Mouse (Mus musculus) urinary bladder, adult 18-20 months (tissue): ENCODE data around the gene Nup214.

Experiments
- DNase-seq, 2 experiments: peaks; one replicate each; pipeline ENCODE4 v3.0.0; 2022; ENCODE audit warnings: low spot score in 2 of 2, mixed read lengths in 2 of 2

Gene Nup214

DNA sequence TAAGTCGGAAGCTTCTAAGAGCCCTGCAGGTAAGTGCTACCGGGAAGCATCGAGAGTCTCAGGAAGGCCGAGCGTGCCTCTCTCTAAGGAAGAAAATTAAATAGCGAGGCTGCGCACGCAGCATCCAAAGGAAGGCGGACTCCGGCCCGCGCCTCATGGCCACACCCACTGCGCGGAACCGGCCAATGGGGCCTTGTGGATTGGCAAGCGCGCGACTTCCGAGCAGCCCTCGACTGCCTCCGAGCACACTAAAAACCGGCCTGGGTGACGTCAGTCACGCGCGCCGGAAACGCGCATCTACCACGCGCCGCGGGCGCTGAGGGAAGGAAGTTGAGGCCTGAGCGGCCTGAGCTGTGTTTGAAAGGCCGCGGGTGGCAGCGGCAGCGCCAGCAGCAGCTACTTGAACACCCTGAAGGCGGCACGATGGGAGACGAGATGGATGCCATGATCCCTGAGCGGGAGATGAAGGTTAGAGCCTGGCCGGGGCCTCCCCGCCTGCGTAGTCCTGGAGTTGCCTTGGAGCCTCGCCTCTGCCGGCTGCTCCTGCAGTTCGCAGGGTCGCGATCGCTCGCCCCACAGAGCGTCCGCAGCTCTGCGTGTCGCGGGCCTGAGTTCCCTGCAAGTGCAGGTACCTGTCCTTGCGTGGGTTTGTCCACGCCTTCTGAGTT, at the start of gene Nup214:
Nup214 (plus strand) TSS at position 296 of the 668 bp plus-strand sequence.
- DNase-seq: peak; percentile 98 to 99

DNA sequence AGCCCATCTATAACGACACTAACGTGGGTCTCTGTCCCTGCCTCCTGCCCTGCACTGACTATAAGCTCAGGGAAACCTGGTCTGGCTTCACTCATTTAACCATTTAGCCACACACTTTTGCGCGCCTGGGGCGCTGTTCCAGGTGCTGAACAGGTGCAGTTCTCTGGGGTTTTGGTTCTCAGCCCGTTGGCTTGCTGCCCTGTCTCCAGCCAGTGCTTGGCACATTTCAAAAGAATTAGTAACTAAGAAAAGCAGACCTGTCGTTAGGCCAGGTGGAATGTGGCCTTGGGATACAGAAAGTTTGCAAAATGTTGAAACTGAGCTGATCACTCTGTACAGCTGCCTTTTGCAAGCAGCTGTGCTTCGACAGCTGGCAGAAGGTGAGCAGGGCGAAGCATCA, 49.4 kb upstream of the Nup214 start:
- no peak for DNase-seq

DNA sequence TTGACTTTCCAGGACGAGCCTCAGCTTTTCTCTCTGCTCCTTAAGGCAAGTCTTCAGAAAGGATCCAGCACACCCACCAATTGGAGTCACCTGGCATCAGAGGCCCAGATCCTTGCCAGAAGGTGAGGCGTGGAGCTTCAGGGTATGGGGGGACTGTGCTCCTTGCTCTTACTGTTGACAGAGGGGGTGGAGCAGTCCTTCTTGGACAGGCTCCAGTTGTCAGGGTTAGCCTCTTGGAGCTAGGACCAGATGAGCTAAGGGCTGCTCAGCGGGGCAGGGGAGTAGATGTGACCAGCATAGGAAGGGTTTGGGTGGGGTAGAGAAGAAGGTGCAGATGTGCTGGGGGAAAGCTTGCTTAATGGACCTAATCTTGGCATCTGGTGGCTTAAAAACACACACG, 48.3 kb upstream of the Nup214 start:
- no peak for DNase-seq

DNA sequence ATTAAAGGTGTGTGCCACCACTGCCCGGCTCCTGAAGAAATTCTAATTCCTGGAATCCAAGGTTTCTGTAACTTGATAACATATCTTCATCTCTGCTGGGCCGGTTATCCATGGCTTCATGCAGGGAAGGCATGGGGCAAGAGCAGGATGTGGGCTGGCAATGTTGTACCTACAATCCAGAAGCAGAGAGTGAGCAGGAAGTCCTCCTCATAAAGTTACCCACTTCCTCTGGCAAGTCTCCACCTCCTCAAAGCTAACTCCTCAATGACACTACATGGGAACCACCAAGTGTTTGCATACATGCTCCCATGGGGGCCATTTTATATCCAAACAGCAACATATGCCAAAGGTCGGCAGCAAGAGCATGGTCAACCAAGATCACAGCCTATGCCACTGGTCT, 44.6 kb upstream of the Nup214 start:
- DNase-seq: no peak

DNA sequence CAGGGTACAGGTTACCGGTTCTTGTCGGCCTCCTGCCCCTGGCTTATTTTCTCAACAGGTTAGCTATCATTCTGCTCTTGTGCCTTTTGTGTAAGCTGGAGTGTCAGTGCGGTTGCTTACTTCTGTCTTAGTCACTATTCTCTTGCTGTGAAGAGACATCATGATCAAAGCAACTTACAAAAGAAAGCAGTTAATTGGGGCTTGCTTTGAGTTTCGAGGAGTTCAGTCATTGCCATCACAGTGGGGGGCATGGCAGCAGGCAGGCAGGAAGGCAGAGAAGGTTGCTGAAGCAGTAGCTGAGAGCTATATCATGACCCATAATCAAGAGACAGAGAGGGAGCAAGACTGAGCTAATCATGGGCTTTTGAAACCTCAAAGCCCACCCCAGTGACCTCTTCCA, 39.7 kb upstream of the Nup214 start:
- no peak for DNase-seq

DNA sequence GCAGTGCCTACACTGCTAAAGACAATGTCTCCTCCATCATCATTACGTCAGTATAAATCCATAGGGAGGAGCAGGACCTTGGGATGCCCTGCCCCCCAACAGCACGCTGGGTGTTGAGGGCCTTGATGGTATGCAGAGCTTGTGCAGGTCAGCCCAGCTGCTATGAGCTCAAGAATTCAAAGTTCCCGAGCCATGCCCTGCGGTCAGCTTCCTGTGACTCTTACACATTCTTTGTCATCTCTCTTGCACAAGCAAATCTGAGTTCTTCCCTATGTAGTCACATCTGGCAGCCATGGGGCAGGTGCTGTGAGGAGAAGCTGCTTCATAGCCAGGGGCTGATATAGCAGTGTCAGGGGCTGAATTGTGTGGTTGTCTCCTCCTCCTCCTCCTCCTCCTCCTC, 39.2 kb upstream of the Nup214 start:
- no peak for DNase-seq

DNA sequence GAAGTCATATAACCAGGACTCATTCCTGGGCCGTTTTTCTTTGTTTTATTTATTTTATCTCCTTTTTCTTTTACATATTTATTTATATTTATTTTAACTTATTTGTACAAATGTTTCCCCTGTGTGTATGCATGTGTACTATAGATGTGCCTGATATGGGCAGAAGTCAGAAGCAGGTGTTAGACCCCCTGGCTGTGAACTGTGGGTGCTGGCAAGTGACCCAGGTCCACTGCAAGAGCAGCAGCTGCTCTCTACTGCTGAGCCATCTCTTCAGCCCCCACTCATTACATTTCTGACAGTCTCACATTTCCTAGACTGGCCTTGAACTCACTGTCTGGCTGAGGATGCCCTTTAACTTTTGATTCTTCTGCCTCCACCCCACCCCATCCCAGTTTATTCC, 35.9 kb upstream of the Nup214 start:
- DNase-seq: no peak

DNA sequence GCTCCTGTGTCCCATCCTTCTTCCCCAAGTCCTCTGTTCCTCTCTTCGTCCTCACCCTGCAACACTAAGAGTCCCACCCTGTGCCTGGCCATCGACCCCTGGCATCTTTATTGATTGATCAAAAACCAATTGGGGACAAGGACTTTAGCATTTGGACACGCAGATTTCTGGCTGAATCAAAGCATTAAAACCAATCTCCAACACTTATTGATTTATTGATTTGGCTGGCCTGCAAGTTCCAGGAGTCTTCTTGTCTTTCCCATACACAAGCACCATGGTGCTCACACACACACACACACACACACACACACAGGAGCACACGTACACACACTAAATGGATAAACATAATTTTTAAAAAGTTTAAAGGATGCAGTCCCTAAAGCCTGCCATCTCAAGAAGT, 31.2 kb upstream of the Nup214 start:
- no peak for DNase-seq

DNA sequence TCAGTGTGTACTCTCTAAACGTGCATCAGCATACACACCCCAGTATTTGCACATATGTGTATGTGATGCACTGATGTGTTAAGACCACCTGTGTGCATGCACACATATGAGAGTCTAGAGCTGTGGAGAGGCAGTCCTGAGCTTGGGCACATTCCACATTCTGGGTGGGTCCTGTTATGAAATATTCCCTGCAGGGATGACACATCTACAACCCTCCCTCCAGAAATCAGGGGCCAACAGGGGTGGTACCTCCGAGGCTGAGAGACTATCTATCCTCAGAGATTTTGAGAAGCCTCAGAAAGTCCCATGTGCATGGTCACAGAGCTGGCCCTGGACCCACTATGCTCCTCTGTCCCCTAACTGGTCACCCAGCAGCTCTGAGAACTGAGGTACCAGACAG, 28.7 kb upstream of the Nup214 start:
- DNase-seq: no peak

DNA sequence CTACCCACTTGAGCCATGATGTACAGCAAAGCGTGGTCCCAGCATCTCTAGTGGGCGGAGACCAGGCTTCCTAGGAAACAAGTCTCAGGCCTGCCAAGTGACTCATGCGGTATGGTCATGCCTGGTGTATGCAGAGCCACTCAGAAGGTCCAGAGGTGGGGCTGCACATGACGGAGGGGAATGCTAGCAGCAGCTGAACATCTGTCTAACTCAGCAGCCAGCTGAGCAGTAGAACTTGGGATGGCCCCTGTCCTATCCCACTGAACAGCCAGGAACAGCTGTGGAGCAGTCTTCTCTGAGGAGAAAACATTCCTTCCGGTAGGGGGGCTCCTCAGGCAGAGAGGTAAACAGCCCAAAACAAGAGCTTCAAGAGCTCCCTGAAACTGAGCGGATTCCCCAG, 25.8 kb upstream of the Nup214 start:
- DNase-seq: peak in 1 of 2 experiments; percentile 52

DNA sequence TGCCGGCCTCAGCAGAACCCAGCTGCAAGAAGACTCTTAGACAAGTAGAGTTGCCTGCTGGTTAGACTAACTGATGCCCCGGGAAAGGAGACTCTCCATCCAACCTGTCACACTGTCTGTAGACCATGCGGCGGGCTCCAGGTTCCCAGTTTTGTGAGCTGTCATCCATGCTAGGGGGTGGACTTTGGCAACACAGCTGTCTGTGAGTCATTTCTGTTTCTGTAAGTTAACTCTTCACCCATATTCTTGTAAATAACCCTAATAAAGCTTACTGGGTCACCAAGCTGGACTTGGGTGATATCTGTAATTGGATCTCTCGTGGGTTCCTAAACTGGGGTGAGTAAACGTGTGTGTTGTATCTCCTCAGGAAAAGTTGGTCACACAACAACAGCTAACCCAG, 25.4 kb upstream of the Nup214 start:
- DNase-seq: no peak

DNA sequence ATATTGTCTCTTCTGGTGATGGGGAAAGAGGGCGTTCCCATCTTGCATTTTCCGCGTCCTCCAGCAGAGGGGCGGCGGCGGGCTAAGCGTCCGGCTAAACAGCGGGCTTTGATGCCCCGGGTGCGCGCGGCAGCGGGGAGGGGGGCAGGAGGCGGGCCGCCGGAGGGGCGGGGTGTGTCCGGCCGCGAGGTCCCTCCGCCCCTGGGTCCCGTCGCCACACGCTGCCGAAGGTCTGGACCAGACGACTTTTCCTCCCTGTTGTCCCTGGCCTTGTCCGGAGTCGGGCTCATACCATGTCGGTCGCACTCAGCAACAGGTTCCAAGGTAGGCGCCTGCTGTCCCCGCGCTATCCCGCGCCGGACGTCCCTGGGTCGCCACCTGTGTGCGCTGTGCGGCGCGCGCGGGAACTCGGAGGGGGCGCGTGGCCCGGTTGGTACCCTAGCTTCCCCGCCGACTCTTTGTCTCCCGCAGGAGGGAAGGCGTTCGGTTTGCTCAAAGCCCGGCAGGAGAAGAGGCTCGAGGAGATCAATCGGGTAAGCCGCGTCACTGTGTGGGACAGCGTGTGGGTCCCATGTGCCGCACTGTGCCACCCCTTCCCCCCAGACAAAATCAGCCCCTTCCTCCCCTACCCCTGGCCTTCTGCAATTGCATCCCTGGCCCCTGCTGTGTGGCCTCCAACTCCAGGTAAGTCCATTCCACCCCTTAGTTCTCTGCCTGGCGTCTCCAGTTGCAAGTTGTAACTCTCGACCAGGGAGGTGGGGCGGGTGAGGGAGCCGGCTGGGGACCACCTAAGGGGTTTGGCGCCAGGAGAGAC, 24.0 kb upstream of the Nup214 start, which contains the start of gene Aif1l:
Aif1l (plus strand) TSS at position 82 of the 814 bp plus-strand sequence.
- DNase-seq: peak; percentile 35 to 39

DNA sequence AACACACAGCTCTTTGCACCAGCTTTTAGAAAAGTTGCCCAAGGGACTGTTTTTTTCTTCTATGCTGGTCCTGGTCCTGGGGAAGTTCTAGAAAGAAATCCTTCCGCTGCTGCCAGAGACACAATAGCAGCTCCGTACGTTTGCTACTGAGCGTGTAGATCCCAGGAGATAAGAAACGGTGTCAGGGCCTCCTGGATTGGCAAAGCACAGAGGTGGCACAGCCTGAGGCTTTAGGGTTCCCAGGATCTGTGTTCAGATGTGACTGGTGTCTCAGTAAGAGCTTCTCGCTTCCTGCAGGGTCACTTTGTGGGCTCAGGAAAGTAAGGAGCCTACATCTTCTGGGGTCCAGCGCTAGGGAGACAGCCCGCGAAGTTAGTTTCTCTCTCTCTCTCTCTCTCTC, 23.3 kb upstream of the Nup214 start:
- DNase-seq: no peak

DNA sequence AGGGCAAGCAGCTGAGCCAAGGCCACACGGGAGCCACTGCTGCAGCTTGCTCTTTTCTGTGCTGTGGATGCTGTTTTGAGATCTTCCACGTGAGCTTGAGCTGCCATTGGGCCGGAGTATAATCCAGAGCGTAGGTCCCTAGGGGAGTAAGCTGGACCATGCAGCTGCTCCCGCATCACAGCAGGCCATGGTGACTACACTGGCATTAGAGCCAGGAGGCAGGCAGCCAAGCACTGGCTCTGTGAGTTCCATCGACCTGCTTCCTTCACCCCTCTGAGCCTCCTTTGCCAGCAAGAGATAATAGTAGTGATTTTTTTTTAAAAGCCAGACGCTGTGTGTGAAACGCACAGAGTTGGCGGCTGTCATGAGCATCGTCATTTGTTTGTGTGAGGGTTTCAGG, 22.0 kb upstream of the Nup214 start:
- no peak for DNase-seq

DNA sequence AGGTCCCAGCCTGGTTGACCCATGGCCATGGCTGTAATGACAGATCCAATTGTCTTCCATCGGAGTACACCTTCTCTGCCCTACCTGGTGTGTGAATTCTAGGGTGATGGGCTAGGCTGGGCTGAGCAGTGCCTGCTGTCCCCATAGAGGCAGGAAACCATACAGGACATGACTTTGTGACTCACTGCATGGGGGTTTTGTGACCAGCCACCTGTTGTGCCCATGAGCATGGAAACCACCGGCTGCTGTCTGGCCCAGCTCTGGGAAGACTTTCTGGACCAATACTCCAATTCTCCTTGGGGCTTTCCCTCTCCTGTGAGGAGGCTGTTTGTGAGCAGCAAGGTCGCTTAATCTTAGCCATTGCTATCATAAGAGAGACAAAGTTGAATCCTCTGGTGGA, 21.5 kb upstream of the Nup214 start:
- DNase-seq: no peak

DNA sequence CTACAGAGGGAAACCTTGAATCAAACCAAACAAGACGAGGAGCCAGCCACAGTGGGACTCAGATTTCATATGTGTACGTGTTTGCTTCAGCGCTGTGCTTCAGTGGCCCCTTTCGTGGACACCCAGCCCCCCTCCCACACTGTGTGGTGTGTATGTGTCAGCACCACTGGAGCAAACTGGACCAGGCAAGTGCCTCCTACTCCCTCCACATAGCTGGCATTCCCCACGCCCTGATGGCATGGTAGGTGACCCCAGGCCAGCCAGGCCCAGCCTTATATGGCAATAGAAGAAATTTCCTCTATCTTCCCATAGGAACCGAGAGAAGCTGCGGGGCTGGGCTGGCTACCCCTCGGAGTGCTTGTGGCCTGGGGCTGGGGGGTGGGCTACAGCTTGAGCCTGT, 20.5 kb upstream of the Nup214 start:
- no peak for DNase-seq

DNA sequence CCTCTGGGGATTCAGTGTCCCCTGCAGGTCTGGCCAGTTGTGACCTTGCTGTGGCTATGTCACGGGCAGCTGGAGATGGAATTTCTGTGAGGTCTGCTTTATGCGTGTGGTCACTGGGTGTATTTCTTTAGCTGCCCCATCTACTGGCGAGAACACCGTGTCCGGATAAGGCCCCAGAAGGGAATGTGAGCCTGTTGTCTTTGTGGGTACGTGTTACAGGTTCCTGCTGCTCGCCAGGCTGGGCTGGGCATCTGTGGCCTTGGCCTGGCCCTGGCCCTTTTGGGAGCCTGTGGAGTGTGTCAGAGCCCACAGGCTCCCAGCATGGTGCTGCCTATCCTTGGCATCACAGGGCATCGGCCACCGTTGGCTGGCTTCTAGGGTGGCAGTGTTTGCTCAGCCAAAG, 19.5 kb upstream of the Nup214 start:
- DNase-seq: no peak

DNA sequence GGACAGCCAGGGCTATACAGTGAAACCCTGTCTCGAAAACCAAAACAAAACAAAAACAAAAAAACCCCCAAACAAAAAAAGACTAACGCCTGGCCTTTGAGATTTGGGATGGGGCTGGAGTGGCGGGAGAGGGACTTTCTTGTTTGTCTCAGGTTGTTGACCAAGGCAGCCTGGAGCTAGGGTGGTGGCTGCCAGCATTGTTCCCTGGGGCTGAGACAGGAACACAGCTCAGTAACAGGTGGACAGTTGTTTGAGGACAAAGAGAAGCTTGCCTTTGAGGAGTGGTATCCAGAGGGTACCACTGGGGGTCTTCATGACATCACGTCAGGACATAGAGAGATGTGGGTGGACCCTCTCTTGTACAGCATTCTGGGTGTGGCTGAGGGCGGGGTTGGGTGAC, 18.6 kb upstream of the Nup214 start:
- no peak for DNase-seq

DNA sequence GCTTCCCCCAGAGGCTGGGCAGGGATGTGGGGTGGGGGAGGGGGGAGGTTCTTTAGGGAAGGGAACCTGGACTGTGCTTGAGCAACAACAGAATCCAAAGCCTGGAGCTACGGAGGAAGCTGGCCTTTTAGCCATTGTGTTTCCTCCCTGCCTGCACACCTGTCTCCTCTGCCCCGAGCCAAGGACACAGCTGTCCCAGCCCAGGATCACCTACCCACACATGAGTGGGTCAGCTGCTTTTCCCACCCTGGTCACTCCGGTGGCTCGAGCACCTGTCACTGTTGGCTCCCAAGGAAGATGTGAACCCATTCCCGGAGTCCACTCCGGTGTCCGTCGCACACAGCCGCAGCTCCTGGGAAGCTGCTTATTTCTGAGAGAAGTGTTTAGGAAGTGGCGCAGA, 17.0 kb upstream of the Nup214 start:
- no peak for DNase-seq

DNA sequence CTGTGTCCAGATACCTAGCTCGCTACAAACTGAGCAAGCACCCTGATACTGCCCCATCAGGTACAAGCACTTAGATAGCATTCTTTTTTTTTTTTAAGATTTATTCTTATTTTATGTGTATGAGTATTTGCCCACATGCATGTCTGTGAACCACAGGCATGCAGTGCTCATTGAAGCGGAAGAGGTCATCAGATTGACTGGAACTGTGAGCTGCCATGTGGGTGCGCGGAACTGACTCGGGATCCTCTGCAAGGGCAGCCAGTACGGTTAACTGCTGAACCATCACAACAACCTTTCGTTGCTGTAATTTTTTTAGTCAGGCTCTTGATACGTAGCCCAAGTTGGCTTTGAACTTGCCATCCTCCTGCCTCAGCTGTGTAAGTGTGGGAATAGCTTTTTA, 13.2 kb upstream of the Nup214 start:
- no peak for DNase-seq

DNA sequence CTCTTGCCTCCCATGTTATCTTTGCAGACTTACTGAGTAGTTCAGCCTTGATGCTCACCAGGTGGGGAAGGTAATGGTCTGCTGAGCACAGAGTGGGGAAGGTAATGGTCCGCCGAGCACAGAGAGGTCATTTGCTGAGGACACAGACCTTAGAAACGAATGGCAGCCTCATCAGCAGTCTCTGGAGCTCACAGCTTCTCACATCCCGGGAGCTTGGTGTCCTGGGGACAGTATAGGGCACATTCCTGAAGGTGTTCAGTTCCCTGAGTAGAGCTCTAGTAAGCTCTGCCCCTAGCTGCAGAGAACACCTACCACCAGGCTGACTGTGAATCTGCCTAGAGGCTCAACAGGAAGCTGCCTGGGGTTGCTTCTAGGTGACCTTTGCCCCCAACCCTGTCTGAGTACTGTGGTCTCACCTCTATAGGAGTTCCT, 12.4 kb upstream of the Nup214 start:
- DNase-seq: no peak

DNA sequence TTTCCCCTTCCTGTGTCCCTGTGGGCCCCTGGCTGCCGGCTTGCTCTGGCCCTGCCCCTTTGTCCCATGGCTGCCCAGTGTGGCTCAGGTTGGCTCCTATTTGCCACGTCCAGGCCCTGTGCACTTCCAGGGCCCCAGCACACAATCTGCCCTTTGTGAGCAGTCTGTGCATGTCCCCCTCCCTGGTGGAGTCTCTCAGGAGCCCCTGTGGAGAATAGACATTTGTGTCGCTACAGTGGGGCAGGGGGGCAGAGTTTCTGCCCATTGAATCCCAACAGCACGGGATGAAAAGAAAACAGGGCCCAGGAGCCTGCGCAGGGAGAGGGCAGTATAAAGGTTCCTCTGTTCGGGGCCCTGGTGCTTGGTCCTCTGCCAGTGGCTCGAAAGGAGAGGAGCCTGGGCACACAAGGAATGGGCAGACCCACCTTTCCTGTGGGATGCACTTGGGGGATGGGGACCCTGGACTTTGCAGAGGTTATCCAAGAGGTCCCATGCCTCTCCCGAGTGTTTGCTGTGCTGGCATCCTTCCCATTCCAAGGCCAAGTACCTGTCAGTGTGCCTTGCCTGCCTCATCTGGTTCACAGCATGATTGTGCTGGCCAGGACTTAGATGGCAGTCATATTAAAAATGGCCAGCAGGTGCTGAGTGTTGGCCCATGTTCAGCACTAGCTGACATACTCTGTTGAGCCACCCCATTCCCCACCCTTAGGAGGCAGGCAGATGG, 11.6 kb upstream of the Nup214 start:
- DNase-seq: no peak

DNA sequence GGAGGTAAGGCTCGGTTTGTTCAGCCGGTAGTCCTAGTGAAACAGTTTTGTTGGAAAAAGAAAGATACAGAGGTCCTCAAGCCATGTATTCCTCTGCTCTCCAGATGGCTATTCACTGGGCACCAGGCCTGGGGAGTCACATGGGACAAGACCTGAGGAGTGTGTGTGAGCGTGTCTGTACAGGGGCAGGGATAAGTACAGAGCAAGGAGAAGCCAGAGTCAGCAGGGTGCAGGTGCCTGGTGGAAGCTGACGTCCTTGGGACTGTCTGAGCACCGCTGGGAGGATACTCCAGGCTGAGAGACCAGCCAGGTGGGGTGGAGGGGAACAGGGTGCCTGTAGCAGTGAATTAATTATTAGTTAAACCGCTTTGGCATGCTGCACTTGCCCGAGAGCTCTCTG, 10.7 kb upstream of the Nup214 start:
- DNase-seq: no peak
